Comparison of ENCODE assay signal across 11 mouse cellular contexts in the genomic region with DNA sequence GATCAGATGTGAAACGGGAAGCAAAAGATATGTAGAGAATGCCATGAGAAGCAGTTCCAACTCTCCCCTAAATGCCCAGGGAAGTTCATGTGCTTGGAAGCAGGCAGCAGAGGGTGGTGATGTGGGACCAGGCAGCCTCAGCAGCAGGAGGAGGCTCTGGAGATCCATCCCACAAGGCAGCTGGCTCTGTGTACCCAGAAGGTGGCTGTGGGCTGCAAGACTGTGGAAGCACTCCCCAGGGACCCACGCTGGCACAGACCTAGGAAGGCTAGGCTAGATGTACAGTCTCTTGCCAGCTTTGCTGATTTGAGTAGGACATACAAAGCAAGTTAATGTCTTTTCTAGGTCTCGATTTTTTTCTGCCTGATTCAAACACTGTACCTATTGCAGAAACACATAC.
DNase-seq lines count a peak whose midpoint lies in the region; ATAC-seq and TF ChIP-seq lines count a peak whose summit lies in the region.
"Had no signal": no experiment of that assay in that cellular context is flagged by ENCODE, and none has a peak within 500 bp of the region (broad histone marks: within the 10 kb centered on the region; RNA-seq: fewer than 3 reads in every experiment).

No protein-coding gene starts in this region.

- intact Hi-C loops in heart, adult 2 months (cut with DNase I), result no loop called here
- intact Hi-C loops in left cerebral cortex, postnatal 4 days (cut with DNase I), result no loop called here

- ATAC-seq in heart, postnatal 0 days (ENCODE audit: insufficient read depth, low read depth), result no peak
- ATAC-seq in erythroblast, adult 5-6 weeks (replicated peaks; ENCODE audit: low FRiP score, poor library complexity, severe bottlenecking), result no peak

- H3K27me3 ChIP-seq in heart, adult 2 months (ENCODE audit: control insufficient read depth, insufficient read depth, low read length), result no peaks in the 10 kb centered on the region
- H3K27me3 ChIP-seq in heart, postnatal 0 days (ENCODE audit: control insufficient read depth, insufficient read depth, low read length), result no peaks in the 10 kb centered on the region
- H3K27me3 ChIP-seq: liver, embryonic 15.5 days had no signal

- H3K4me2 ChIP-seq in heart, postnatal 0 days (ENCODE audit: low read depth, low read length), result no peak overlapping the region
- H3K4me2 ChIP-seq: liver, embryonic 15.5 days had no signal

- DNase-seq in heart, adult 2 months, result no peak
- DNase-seq in heart, adult 11 months, result no peak
- DNase-seq in layer of hippocampus, adult 18-20 months (ENCODE audit: low spot score in 2 of 2), result peak; percentile 30 to 71
- DNase-seq in layer of hippocampus, postnatal 25 days (ENCODE audit: extremely low spot score in 1 of 2, low spot score in 1 of 2), result no peak
- DNase-seq in heart, postnatal 0 days (ENCODE audit: low spot score), result no peak
- DNase-seq in left cerebral cortex, postnatal 4 days, result peak; percentile 86
- no peak for DNase-seq in yolk sac, embryonic 10.5 days (ENCODE audit: low spot score)
- DNase-seq: embryo, embryonic 11 days; gastrocnemius, postnatal 36 days had no signal

- TF ChIP-seq EP300 in heart, adult 2 months (IDR thresholded peaks at IDR 0.05; ENCODE audit: insufficient read depth, low read depth, low read length), result no peak
- no peak for TF ChIP-seq EP300 in heart, postnatal 0 days (IDR thresholded peaks at IDR 0.05; ENCODE audit: low read depth)

- H3K4me1 ChIP-seq in heart, adult 2 months (ENCODE audit: control insufficient read depth, insufficient read depth, low read length), result peaks cover 14% of the 10 kb centered on the region
- peaks cover 67% of the 10 kb centered on the region for H3K4me1 ChIP-seq in heart, postnatal 0 days (ENCODE audit: control insufficient read depth, insufficient read depth)
- H3K4me1 ChIP-seq: liver, embryonic 15.5 days had no signal

- no peaks in the 10 kb centered on the region for H3K9me3 ChIP-seq in heart, postnatal 0 days (replicated peaks; ENCODE audit: control insufficient read depth, low read length)
- H3K9me3 ChIP-seq: liver, embryonic 15.5 days had no signal

- no peak overlapping the region for H3K4me3 ChIP-seq in heart, adult 2 months
- H3K4me3 ChIP-seq in heart, postnatal 0 days (ENCODE audit: low read depth, low read length), result no peak overlapping the region
- H3K4me3 ChIP-seq: liver, embryonic 15.5 days had no signal

- 0 out of 2 replicates have a peak overlapping the region, but pooled peaks have one; percentile 6 for H3K27ac ChIP-seq in heart, adult 2 months
- H3K27ac ChIP-seq in heart, postnatal 0 days (ENCODE audit: low read depth), result peak overlapping the region; percentile 62
- H3K27ac ChIP-seq: liver, embryonic 15.5 days had no signal

- H3K79me2 ChIP-seq in heart, adult 2 months (replicated peaks; ENCODE audit: control insufficient read depth, insufficient read depth, low read length), result no peaks in the 10 kb centered on the region

- WGBS in heart, adult 2 months, result 64% methylated on average over 3 of the region's 3 CpGs
- 45% methylated on average over 3 of the region's 3 CpGs for WGBS in heart, postnatal 0 days

- no peak for TF ChIP-seq POLR2A in heart, adult 2 months (IDR thresholded peaks at IDR 0.05; ENCODE audit: insufficient read depth, low read depth, low read length)

- TF ChIP-seq CTCF in heart, adult 2 months (IDR thresholded peaks at IDR 0.05), result no peak
- TF ChIP-seq CTCF in heart, postnatal 0 days (IDR thresholded peaks at IDR 0.05; ENCODE audit: low read depth), result no peak

- no peak overlapping the region for H3K9ac ChIP-seq in heart, adult 2 months (ENCODE audit: low read depth, low read length)
- no peak overlapping the region for H3K9ac ChIP-seq in heart, postnatal 0 days (replicated peaks; ENCODE audit: low read depth, low read length)
- H3K9ac ChIP-seq: liver, embryonic 15.5 days had no signal

- peaks cover 11% of the 10 kb centered on the region for H3K36me3 ChIP-seq in heart, adult 2 months (ENCODE audit: control insufficient read depth, insufficient read depth, low read length)
- H3K36me3 ChIP-seq in heart, postnatal 0 days (replicated peaks; ENCODE audit: control insufficient read depth, insufficient read depth, low read length), result 0 out of 2 replicates have a peak, but pooled peaks cover 3% of the 10 kb centered on the region
- H3K36me3 ChIP-seq: liver, embryonic 15.5 days had no signal

Comparison
In these comparisons a context has a peak if more than half of its experiments do, and no peak if none do; other contexts are left out.
1. DNase-seq: peak in layer of hippocampus, adult 18-20 months (2 of 2) and left cerebral cortex, postnatal 4 days (single experiment); none in heart, adult 2 months (0 of 2), heart, adult 11 months (single experiment), layer of hippocampus, postnatal 25 days (0 of 2), heart, postnatal 0 days (single experiment) and yolk sac, embryonic 10.5 days (single experiment).